Mouse (Mus musculus): ENCODE measurements around the gene Tpsg1.

Tpsg1 gene

DNA sequence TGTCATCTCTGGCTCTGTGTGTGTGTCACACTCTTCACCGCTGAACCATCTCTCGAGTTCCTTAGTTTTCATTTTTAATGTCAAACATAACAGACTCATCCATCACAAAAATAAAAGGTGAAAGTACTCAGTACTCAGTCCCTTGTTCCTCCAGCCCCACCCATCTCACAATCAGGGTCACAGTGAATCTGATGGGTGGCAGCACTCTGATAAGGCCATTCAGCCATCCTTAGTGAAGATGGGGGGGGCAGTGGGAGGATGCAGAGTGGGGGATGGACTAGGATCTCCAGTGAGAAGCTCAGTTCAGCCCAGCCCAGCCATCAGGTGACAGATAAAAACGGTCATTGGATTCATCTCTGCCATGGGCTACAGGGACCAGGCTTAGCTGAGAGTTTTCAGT is at the start of gene Tpsg1:
Gene Tpsg1, plus strand, starts transcription at position 301 of the 400 bp plus-strand sequence.
- DNase-seq (ENCODE audit: low spot score in 2 of 2) = no peak

DNA sequence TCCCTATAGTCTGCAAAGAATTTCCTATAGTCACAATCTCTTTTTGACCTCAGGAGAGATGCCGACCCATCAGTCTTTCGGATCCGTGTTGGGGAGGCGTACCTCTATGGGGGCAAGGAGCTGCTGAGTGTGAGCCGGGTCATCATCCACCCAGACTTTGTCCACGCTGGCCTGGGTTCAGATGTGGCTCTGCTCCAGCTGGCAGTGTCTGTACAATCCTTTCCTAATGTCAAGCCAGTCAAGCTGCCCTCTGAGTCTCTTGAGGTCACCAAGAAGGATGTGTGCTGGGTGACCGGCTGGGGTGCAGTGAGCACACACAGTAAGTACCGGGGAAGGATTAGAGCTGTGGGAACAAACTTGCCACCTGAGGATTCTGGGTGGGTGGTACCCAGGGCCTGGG is 48.3 kb upstream of the Tpsg1 start:
- DNase-seq (ENCODE audit: low spot score in 2 of 2) = no peak

GRCm38 (mm10) chr17:25322930-25323329 is 46.1 kb upstream of the Tpsg1 start:
- no peak for DNase-seq (ENCODE audit: low spot score in 2 of 2)

DNA sequence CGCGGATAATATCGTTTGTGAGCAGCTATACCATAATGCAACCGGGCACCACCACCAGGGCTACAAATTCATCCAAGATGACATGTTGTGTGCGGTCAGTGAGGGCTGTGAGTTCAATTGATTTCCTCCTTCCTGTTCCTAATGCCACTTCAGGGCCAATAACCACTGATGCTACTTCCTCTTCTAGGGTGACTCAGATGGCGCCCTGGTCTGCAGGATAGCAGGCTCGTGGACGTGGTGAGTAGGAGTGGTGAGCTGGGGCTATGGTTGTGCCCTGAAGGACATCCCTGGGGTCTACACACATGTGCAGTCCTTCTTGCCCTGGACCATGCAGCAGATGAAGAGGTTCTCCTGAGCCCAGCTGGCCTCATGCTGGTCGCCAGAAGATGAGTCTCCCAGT is 36.8 kb upstream of the Tpsg1 start:
- no peak for DNase-seq (ENCODE audit: low spot score in 2 of 2)

- DNase-seq (ENCODE audit: low spot score in 2 of 2) = peak in 1 of 2 experiments; percentile 35
Observed at GRCm38 (mm10) chr17:25333943-25334342, 35.1 kb upstream of the Tpsg1 start.

DNA sequence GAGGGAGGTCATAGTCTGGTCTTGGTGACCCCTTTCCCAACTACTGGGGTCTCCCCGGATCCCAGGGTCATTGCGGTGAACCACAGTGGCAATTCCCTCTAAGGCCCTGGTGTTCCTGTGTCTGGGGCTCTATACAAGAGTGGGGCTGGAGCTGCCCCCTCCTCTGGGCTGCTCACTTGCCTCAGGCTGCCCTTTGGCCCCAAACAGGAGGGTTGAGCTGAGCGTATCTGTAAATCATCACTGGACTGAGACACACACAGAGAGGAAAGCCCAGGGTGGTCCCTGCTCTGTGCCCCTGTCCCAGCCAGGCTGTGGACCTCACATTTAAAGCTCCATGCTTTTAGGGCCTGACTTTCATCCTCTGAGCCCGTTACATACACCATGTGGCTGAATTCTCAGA is 30.9 kb upstream of the Tpsg1 start:
- no peak for DNase-seq (ENCODE audit: low spot score in 2 of 2)

DNA sequence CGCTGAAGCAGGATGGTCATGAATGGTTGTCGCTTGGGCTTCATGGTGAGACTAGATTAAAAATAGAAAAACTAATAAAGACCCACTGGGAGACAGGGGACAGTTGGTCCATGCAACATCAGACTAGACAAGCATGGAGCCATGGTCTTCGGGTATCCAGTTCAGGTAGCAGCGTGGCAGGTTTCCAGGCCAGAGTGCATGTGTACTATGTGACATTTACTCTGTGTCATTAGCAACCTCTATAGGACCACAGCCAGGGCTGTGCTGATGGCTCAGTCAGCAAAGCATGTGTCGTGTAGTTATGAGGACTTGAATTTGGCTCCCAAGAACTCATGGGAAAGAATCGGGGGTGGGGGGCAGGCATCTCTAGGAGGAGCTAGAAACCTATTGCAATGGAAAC is 29.1 kb upstream of the Tpsg1 start:
- DNase-seq (ENCODE audit: low spot score in 2 of 2) = no peak

- no peak for DNase-seq (ENCODE audit: low spot score in 2 of 2)
Observed at GRCm38 (mm10) chr17:25341490-25341889, 27.6 kb upstream of the Tpsg1 start.

GRCm38 (mm10) chr17:25345462-25345861 is 23.6 kb upstream of the Tpsg1 start, which contains the start of gene Tpsab1:
TSS of gene Tpsab1 (minus strand) at chr17:25345562.
- no peak for DNase-seq (ENCODE audit: low spot score in 2 of 2)

- DNase-seq (ENCODE audit: low spot score in 2 of 2) = no peak
Observed at GRCm38 (mm10) chr17:25361291-25361690, 7.8 kb upstream of the Tpsg1 start.

DNA sequence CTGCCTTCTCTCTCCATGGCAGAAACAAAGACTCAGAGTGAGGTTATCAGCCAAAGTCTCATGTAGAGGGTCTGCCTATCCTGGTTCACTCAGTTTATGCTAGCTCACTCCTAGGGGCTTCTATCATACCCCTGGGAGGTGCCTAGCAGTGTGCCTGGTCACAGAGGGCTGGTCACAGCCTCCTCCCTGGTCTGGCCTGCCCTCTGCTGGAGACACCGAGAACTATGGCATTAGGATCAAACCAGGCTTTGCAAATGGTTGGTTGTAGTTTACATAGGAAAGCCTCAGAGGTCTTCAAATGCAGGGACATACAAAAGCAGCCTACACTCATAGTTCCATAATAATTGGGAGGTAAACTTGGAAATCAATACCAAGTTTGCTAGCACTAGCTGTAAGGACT is 5.3 kb upstream of the Tpsg1 start:
- peak in 1 of 2 experiments; percentile 16 for DNase-seq (ENCODE audit: low spot score in 2 of 2)

DNA sequence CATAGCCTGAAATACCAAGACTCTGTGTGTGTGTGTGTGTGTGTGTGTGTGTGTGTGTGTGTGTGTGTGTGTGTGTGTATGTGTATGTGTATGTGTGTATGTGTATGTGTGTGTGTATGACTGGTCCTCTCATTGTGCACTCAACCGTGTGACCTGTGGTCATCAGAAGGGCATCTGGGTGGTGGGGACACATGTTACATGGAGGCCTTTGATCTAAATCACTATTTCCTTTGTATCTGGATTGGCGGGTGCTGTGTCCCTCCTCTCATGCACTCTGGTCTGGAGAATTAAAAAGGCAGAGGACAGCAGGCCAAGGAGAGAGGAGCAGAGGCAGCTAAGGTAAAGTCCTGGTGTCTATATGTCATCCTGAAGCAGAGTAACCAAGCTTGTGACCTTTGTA is 3.1 kb upstream of the Tpsg1 start, which contains the start of gene Tpsb2:
Gene Tpsb2, plus strand, starts transcription at position 301 of the 400 bp plus-strand sequence.
- no peak for DNase-seq (ENCODE audit: low spot score in 2 of 2)

DNA sequence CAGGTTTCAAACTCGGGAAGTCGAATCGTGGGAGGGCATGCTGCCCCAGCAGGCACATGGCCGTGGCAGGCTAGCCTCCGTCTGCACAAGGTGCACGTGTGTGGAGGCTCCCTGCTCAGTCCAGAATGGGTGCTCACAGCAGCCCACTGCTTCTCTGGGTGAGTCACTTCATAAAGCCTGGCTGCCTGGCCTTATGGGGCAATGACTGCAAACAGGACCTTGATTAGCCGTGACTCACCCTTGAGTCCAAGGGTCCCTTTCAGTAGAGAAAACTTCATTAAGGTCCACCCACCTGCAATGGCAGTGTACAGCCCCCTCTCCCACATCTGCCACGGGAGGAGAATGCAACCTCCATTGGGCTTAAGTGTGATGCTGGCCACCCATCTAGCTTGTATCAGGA is 3.4 kb downstream of the Tpsg1 start:
- DNase-seq (ENCODE audit: low spot score in 2 of 2) = no peak

- DNase-seq (ENCODE audit: low spot score in 2 of 2) = no peak
Observed at GRCm38 (mm10) chr17:25374011-25374410, 4.9 kb downstream of the Tpsg1 start.

DNA sequence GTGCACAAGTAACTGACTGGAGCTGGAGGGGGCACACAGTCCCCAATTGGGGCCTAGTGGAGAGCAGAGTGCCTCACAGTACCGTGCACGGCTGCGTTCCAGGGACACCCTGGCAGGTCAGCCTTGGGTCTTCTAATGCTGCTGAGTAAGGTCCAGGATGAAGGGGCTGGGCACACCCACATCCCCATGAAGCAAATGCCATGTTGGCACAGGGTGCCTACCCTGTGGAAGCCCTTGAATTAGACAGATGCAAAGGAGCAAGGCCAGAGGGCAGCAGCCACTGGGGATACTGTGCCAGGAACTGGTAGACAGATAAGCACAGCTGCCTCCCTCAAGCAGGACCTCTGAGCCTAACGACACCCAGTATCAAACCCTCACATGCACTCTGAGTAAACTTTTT is 25.5 kb downstream of the Tpsg1 start:
- no peak for DNase-seq (ENCODE audit: low spot score in 2 of 2)

- DNase-seq (ENCODE audit: low spot score in 2 of 2) = peak; percentile 37 to 65
Observed at GRCm38 (mm10) chr17:25397804-25398519, 28.9 kb downstream of the Tpsg1 start.

- DNase-seq (ENCODE audit: low spot score in 2 of 2) = no peak
Observed at GRCm38 (mm10) chr17:25398520-25398838, 29.4 kb downstream of the Tpsg1 start.

DNA sequence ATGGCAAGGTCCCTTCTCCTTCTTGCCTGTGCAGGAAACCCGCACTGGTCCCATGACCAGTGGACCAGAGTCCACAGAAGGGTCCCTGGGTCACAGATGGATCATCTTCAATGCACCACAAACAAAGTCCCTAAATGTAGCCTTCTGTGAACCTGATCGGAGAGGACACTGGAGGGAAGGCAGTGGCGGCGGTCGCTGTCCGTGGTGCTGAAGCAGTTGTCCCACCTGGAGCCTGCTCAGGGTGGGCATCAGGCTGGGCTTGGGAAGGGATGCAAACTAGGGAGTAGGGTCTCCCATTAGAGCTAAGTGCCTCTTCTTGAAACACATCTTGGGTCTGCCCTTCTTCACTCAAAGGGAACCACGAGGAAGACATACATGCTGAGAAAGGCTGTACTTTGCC is 31.4 kb downstream of the Tpsg1 start:
- DNase-seq (ENCODE audit: low spot score in 2 of 2) = peak in 1 of 2 experiments; percentile 18

DNA sequence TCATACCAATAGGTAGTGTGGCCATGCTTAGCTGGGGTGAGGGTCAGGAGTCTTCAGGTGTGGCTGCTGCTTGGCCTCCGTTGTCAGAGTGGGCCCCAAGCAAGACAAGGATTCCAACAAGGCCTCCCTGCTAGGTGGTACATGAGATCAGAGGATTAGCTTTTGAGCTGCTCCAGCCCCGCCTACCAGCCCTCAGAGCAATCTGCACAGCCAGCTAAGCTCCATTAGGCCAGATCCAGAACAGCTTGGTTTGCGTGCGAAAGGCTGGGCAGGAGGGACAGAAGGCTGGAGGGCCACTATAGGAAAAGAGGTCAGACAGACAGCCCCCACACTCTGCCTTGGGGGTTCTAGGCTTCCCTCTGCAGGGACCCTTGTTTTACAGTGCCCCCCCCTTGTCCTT is 32.4 kb downstream of the Tpsg1 start:
- DNase-seq (ENCODE audit: low spot score in 2 of 2) = no peak

DNA sequence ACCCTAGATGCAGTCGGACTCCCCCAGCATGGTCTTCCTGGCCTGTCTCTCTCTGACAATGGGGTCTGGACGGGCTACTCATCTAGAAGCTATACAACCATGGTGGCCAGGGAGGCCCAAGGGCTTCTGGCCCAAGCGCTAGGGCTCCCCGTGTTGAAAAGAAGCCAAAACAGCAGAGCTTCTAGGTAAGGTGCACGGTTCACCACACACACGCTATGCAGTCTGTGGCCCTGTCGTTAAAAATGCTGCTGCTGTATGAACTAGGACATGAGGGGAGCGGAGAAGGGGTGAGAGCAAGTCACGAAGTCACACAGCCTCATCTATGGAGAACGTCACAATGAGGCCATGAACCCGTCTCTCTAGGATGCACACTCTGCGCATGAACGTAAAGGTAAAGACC is 33.2 kb downstream of the Tpsg1 start:
- no peak for DNase-seq (ENCODE audit: low spot score in 2 of 2)

DNA sequence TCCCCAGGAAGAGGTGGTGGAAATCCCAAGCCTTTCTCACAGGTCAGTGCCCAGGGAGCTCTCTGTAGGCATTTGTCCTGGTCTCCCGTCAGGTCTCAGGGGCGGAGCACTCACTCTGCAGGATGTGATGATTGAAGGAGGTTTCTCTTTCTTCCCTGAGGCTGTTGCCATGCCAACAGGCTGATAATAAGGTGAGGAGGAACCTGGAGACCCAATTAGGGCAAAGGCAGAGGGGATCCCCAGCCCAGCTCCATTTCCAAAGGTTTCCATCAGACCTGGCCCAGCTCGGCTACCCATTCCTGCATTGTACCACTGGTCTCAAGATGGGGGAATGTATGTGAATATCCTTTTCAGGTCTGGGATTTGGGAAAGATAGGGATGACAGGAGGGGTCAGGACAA is 35.1 kb downstream of the Tpsg1 start:
- DNase-seq (ENCODE audit: low spot score in 2 of 2) = no peak

DNA sequence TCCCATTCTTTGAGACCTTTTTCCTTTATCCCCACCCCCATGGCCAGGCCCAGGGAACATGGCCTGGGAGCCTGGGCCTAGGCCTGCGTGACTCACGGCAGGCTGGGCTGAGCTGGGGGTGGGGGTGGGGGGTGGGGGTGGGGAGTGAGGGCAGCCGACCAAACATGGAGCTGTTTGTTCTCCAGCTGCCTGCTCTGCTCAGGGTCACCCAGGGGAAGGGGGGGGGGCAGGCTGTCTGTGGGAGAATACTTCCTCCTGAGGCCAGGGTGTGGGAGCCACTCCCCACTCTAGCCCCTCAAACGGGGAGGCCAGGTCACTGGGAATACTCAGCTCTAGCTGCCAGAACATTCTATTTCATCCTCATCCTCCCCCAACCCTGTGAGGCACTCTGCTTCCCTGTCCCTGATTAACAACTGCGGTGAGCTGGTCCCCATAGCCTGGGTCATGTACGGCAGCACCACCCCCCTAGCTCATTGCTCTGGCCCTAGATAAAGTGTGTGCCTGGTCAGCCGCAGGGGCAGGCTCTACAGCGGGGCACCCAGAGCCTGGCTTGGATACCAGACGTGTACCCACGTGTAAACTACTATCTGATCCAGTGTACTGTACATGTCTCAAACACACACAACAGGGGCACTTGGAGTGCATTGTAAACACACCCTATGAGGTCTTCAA is 36.3 kb downstream of the Tpsg1 start:
- DNase-seq (ENCODE audit: low spot score in 2 of 2) = no peak

DNA sequence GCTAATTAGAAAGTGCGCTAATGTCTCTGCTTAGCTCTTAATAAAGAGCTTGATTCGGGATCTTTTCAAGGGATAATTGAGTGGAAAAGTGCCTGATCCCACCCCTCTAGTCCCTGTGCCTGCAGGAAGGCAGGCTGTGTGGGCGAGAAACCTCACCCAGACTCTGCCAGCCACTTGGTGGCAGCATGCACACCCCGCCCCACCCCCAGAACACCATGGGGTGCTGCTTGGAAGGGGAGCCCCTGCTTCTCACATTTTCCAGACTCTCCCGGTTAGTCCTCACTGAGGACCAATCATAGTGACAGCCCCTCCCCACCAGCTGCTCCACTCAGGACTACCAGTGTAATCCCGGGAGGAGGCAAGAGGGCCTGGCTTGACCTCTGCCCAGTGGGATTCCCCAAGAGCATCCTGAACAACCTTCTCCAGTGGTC is 37.0 kb downstream of the Tpsg1 start:
- no peak for DNase-seq (ENCODE audit: low spot score in 2 of 2)
